Mouse (Mus musculus) forebrain, embryonic 16.5 days (tissue): ENCODE results near the gene Hdgfl2. TPM values are rescaled to one million over a fixed set of nuclear protein-coding genes. Genes with fewer than 3 reads are reported as not detected.

ENCODE experiments used
- ATAC-seq: fragments of 200-750 bp; cut with Nextera tagmentation; 2 replicates; pipeline ENCODE4 v1.8.0; 2017; ENCODE audit warnings: mild to moderate bottlenecking, moderate library complexity
- H3K27ac ChIP-seq: fragments of 300-500 bp; sonication (generic); 2 replicates; pipeline ENCODE4 v1.5.1; 2014; ENCODE audit warnings: low read length, control low read depth
- H3K27me3 ChIP-seq: fragments of 300-500 bp; sonication (generic); replicated peaks from 2 replicates; pipeline ENCODE4 v1.6.1; 2014; ENCODE audit warnings: low read length; ENCODE audit not compliant: control insufficient read depth, insufficient read depth
- H3K36me3 ChIP-seq: fragments of 300-500 bp; sonication (generic); 2 replicates; pipeline ENCODE4 v1.6.1; 2014; ENCODE audit not compliant: control insufficient read depth, insufficient read depth
- H3K4me1 ChIP-seq: fragments of 300-500 bp; sonication (generic); replicated peaks from 2 replicates; pipeline ENCODE4 v1.6.1; 2014; ENCODE audit warnings: low read length; ENCODE audit not compliant: control insufficient read depth, insufficient read depth
- H3K4me2 ChIP-seq: fragments of 300-500 bp; sonication (generic); 2 replicates; pipeline ENCODE4 v1.6.1; 2014; ENCODE audit warnings: mild to moderate bottlenecking, low read length, control low read depth
- H3K4me3 ChIP-seq: fragments of 300-500 bp; sonication (generic); replicated peaks from 2 replicates; pipeline ENCODE4 v1.5.1; 2014; ENCODE audit warnings: mild to moderate bottlenecking, low read length, control low read depth
- H3K9ac ChIP-seq: fragments of 300-500 bp; sonication (generic); replicated peaks from 2 replicates; pipeline ENCODE4 v1.6.1; 2014; ENCODE audit warnings: low read depth, low read length, control low read depth
- H3K9me3 ChIP-seq: fragments of 300-500 bp; sonication (generic); 2 replicates; pipeline ENCODE4 v1.6.1; 2016; ENCODE audit warnings: low read length; ENCODE audit not compliant: control insufficient read depth
- WGBS: fragments of 180-500 bp; shearing (Covaris S2); extraction: QIAGEN DNeasy Blood & Tissue Kit; methylation state at CpG from one replicate; pipeline ENCODE4 v1.1.7; 2014; 5-methylcytosine and 5-hydroxymethylcytosine counted together
- polyA plus RNA-seq: library from polyadenylated mRNA; unstranded; fragments of >200 nt; fragmentation: Nextera tagmentation; extraction: Ambion mirVana; gene quantifications from 2 replicates; pipeline ENCODE4 v1.2.1, GENCODE M21; 2015

Gene Hdgfl2
- polyA plus RNA-seq, 1 experiment from 2014 or later: 158 TPM

DNA sequence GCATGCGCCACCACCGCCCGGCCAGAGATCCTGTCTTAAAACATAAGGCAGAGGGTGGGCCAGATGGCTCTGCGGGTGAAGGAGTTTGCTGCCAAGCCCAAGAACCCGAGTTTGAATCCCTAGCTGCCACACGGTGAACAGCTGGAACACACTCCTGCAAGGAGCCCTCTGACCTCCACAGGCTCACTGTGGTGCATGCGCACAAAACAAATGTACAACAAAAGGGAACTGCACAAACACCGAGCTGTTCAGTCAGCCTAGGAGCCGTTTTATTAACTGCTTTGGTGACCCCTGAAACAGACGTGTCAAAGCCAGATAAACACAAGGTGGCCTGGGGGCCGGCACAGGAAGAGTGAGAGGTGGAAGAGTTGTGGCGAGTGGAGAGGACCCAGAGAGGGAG, 40.0 kb downstream of the Hdgfl2 start:
- Histone ChIP-seq H3K4me2 (no peak overlapping the region), H3K9ac (no peak overlapping the region), H3K4me3 (no peak overlapping the region), H3K9me3 (peaks cover 13% of the 10 kb centered on the region), H3K27ac (no peak overlapping the region), H3K27me3 (peaks cover 57% of the 10 kb centered on the region), H3K36me3 (peaks cover 11% of the 10 kb centered on the region), H3K4me1 (peaks cover 10% of the 10 kb centered on the region)
- WGBS: 46% methylated on average over 12 of the region's 12 CpGs
- ATAC-seq: no peak

DNA sequence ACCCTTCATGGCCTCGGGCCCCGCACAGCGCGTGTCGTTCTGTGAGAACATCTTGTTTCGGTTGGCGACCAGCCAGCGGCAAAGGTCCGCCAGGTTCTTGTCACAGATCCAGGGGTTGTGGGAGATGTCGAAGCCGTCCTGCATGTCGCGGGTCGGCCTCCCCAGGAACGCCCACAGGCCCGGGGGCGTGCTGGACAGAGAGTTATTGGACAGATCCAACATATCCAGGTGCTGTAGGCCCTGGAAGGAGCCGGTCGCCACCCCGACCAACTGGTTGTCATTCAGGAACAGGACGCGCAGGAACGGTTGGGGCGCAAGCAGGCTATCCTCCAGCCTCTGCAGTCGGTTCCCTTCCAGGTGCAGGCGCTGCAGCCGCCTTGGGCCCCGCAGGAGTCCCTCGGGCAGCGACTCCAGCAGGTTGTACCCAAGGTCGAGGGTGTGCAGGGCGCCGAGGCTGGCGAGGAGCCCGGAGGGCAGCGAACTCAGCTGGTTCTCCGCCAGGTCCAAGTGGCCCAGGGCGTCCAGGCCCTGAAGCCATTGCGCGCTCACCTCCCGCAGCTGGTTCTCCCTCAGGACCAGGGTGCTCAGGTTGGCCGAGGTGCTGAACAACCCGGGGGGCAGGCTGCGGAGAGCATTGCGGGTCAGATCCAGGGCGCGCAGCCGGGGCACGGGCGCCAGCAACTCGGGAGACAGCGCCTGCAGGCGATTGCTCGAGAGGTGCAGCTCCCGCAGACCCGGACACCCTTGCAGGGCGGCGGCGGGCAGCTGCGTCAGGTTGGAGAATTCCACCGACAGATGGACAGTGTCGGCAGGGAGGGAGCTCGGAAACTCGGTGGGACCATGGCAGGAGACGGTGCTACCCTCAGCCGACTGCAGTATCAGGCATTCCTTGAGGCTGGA, 40.8 kb downstream of the Hdgfl2 start:
- no peak for ATAC-seq
- no peak overlapping the region for H3K4me3 ChIP-seq
- peaks cover 63% of the 10 kb centered on the region for H3K27me3 ChIP-seq
- peaks cover 10% of the 10 kb centered on the region for H3K4me1 ChIP-seq
- peaks cover 13% of the 10 kb centered on the region for H3K9me3 ChIP-seq
- peaks cover 13% of the 10 kb centered on the region for H3K36me3 ChIP-seq
- H3K4me2 ChIP-seq: no peak overlapping the region
- no peak overlapping the region for H3K9ac ChIP-seq
- WGBS: 9% methylated on average over 66 of the region's 66 CpGs
- no peak overlapping the region for H3K27ac ChIP-seq

GRCm38 (mm10) chr17:56121826-56122225, 42.4 kb downstream of the Hdgfl2 start, which contains the start of gene Lrg1:
Lrg1 (minus strand) TSS chr17:56122001.
- Histone ChIP-seq H3K9ac (no peak within 1 kb of the TSS), H3K36me3 (peaks cover 15% of the 10 kb centered on the region)

GRCm38 (mm10) chr17:56123161-56123560, 43.7 kb downstream of the Hdgfl2 start:
- Histone ChIP-seq H3K4me2 (no peak overlapping the region), H3K9ac (no peak overlapping the region), H3K4me3 (no peak overlapping the region), H3K27me3 (peaks cover 53% of the 10 kb centered on the region), H3K27ac (no peak overlapping the region), H3K9me3 (peaks cover 13% of the 10 kb centered on the region), H3K36me3 (peaks cover 17% of the 10 kb centered on the region), H3K4me1 (peaks cover 3% of the 10 kb centered on the region; the same call in 1 of the 2 replicates)
- ATAC-seq: no peak
- 91% methylated on average over 12 of the region's 12 CpGs for WGBS

More at GRCm38 (mm10) chr17:56121826-56122225, 42.4 kb downstream of the Hdgfl2 start, which contains the start of gene Lrg1:
- Histone ChIP-seq H3K27ac (no peak within 1 kb of the TSS), H3K4me1 (peaks cover 10% of the 10 kb centered on the region), H3K9me3 (peaks cover 13% of the 10 kb centered on the region), H3K27me3 (peaks cover 62% of the 10 kb centered on the region), H3K4me3 (no peak within 1 kb of the TSS), H3K4me2 (no peak within 1 kb of the TSS)
- WGBS: 62% methylated on average over 2 of the region's 2 CpGs
- no peak for ATAC-seq

DNA sequence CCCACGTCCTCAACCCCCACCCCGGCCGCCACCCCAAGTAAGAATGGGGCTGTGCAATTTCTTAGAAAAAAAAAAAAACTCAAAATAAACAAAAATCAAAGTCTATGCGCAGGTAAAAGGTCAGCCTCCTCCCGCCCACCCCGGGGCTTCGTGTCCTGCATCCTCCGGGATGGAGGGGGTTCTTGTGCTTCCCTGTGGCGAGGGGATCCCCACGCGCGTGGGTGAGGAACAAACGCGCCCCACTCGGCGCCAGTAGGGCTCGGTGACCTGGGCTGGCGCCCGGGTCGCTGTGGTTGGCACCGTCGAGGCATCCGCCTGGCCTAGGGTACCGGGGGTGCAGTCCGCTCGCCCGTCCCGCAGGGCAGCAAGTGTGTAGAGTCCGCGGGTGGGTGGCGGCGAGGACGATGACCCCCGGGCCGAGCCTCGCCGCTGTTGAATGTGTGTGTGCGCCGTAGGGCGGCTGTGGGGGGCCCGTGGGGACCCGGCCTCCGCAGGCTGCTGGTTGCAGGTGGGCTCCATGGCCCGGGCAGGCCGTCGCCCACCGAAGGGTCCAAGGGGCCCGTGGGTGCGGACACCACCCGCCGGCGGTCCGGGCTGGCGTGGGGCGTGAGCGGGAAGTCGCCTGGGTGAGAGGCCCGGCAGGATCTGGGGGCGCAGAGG, 44.4 kb downstream of the Hdgfl2 start:
- Histone ChIP-seq H3K4me1 (peaks cover 3% of the 10 kb centered on the region; the same call in 1 of the 2 replicates), H3K27me3 (peaks cover 52% of the 10 kb centered on the region), H3K9me3 (peaks cover 13% of the 10 kb centered on the region), H3K36me3 (peaks cover 17% of the 10 kb centered on the region), H3K4me2 (peak overlapping the region; percentile 43; the same call in 1 of the 2 replicates), H3K4me3 (0 out of 2 replicates have a peak overlapping the region, but pooled peaks have one; percentile 18), H3K9ac (no peak overlapping the region), H3K27ac (no peak overlapping the region)
- ATAC-seq: no peak
- 50% methylated on average over 59 of the region's 59 CpGs for WGBS

GRCm38 (mm10) chr17:56124377-56125275, 45.2 kb downstream of the Hdgfl2 start:
- Histone ChIP-seq H3K4me3 (peak overlapping the region; percentile 18; the same call in 1 of the 2 replicates), H3K4me1 (peaks cover 3% of the 10 kb centered on the region; the same call in 1 of the 2 replicates), H3K9me3 (peaks cover 13% of the 10 kb centered on the region), H3K4me2 (peak overlapping the region; percentile 43), H3K9ac (peak overlapping the region; percentile 35), H3K27ac (no peak overlapping the region), H3K36me3 (peaks cover 20% of the 10 kb centered on the region), H3K27me3 (peaks cover 48% of the 10 kb centered on the region)
- ATAC-seq: peak; percentile 13
- 7% methylated on average over 59 of the region's 59 CpGs for WGBS

GRCm38 (mm10) chr17:56125276-56125630, 45.8 kb downstream of the Hdgfl2 start:
- H3K9me3 ChIP-seq: peaks cover 13% of the 10 kb centered on the region
- WGBS: 88% methylated on average over 4 of the region's 4 CpGs
- peaks cover 42% of the 10 kb centered on the region for H3K27me3 ChIP-seq
- H3K9ac ChIP-seq: no peak overlapping the region
- peaks cover 22% of the 10 kb centered on the region for H3K36me3 ChIP-seq
- H3K4me2 ChIP-seq: no peak overlapping the region
- no peak overlapping the region for H3K4me3 ChIP-seq
- no peak overlapping the region for H3K27ac ChIP-seq
- peaks cover 3% of the 10 kb centered on the region; the same call in 1 of the 2 replicates for H3K4me1 ChIP-seq
- ATAC-seq: no peak

GRCm38 (mm10) chr17:56126175-56126574, 46.7 kb downstream of the Hdgfl2 start:
- peaks cover 33% of the 10 kb centered on the region for H3K27me3 ChIP-seq
- peaks cover 13% of the 10 kb centered on the region for H3K9me3 ChIP-seq
- peaks cover 22% of the 10 kb centered on the region for H3K36me3 ChIP-seq
- no peak overlapping the region for H3K4me2 ChIP-seq
- WGBS: 79% methylated on average over 11 of the region's 11 CpGs
- ATAC-seq: no peak
- H3K9ac ChIP-seq: no peak overlapping the region
- H3K27ac ChIP-seq: no peak overlapping the region
- H3K4me3 ChIP-seq: no peak overlapping the region
- peaks cover 3% of the 10 kb centered on the region; the same call in 1 of the 2 replicates for H3K4me1 ChIP-seq
